Mouse (Mus musculus): ENCODE results near the gene Aggf1.

- TF ChIP-seq CTCF (IDR thresholded peaks at IDR 0.05; ENCODE audit: control insufficient read depth, insufficient read depth, insufficient replicate concordance, low read depth, low read length), result no peak
- TF ChIP-seq POLR2A (IDR thresholded peaks at IDR 0.05; ENCODE audit: control insufficient read depth, low read depth, low read length), result no peak
These were observed 51.8 kb downstream of the Aggf1 start, which contains the start of gene Zbed3 for GRCm38 (mm10) chr13:95323400-95323799.

Data from testis, adult 2 months (tissue).